Mouse (Mus musculus) urinary bladder, postnatal 25 days (tissue): ENCODE measurements at regions not wholly inside any gene's neighbourhood (a gene's known extent, or its start where the extent isn't known, plus 50 kb on each side); places are given as distances from the start of the nearest gene placed in this dataset.

ENCODE experiments used
- DNase-seq: peaks from one replicate; pipeline ENCODE4 v3.0.0; 2022; ENCODE audit warnings: low spot score

DNA sequence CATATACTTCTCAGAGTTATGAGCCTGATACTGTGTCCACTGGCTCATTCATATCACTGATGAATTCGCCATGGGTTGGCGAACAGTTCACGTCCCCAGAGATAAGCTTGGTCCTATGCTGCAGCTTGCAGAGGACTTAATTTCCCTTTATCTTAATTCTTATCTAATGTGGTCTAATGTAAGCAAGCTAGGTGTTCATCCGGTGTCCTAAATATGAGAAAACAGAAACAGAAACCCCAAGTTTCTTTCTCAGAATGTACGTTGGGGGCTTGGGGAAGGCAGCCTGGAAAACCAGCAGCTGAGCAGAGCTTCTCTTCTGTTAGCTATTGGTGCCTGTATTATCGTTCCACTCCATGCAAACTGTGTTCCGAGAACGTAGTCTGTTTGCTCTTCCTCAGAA, 170.1 kb downstream of the 1700064H15Rik start:
- no peak for DNase-seq

DNA sequence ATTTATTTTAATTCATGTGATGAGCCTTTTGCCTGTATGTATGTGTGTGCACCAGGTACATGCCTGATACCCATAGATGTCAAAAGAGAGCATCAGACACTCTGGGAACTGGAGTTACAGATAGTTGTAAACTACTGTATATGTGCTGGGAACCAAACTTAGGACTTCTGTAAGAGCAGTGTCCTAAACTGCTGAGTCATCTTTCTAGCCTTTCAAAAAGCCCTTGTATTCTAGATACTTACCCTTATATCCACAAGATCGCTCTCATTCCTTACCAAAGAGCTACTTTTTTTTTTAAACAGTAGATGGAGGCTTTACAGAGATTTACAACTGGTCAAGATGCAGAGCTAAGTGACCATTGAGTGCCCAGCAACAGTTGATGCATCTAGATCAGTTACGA, 171.0 kb downstream of the 1700064H15Rik start:
- DNase-seq = no peak

DNA sequence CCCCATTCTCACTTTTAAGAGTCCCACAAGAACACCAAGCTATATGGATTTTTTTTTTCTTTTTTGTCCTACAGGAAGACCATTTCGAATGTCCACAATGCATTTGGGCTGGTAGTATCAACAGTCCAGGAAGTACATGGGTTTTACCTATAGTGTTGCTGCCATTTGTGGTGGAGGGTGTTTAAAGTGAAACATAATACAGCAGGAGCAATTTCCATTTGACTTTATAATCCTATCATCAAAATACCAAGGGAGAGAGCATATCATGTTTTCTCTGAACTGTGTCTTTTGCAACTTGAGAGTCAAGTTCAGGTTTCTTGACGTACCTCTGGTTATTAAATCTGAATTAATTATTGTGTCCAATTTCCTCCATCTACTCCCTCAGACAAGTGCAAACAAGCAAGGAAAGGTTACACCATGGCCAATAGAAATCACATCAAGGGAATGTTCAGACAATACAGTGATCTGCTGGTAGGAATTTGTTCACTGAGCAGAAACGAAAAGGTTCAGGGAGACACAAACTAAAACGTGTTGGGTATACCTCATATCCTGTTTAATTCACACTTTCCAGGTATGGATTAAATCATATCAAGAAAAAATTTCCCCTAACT, 172.5 kb downstream of the 1700064H15Rik start:
- DNase-seq = no peak

DNA sequence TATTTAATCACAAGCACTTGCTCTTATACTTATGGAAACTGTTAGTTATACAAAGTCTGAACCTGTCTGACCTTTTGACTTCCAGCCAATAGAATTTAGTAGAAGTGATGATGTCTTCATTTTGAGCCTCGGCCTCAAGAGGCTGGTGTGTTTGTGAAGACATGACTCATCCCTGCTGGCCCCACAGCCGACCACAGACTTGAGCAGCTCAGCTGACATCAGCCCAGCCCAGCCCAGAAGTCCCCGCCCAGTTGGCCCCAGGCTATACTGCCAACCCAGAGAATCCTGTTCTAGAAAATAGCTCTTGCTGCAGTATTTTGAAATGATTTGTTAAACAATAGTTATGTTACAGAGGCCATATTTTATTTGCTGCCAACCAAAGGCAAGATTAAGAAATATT, 177.5 kb downstream of the 1700064H15Rik start:
- DNase-seq = peak; percentile 31

DNA sequence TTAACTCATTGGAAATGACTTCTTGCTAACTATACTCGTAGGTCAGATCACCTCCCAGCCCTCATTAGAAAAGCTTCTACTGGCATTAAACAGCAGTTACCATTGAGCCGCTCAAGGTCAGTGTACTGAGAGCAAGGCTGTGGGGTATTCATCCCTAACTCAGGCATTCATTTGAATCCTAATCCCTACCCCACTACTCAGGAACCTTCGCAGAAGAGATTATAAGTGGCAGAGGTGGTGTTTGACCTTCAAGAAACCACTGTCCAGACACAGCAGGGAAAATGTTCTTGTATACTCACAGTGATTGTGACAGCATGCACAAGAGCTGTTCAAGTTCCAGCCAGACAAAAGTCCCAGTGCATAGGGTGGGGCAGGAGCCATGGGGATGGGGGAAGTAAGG, 179.5 kb downstream of the 1700064H15Rik start:
- DNase-seq = no peak

DNA sequence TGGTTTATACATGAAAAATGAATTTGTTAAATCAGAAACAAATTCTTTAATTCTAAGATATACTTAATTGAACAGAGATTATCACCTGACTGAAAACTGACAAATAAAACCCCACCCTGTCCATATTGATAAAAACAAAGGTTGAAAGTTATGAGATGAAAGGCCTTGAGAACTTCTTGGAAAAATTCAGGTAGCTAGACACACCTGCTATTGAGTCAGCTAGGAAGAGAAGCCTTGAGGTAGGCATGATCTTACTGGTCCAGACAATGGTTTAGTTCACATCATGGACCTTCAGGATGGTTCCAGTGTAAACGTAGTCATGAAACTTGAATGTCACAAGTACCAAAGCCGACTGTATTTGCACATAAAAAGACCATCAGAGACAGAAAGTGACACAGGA, 180.3 kb downstream of the 1700064H15Rik start:
- DNase-seq = no peak

DNA sequence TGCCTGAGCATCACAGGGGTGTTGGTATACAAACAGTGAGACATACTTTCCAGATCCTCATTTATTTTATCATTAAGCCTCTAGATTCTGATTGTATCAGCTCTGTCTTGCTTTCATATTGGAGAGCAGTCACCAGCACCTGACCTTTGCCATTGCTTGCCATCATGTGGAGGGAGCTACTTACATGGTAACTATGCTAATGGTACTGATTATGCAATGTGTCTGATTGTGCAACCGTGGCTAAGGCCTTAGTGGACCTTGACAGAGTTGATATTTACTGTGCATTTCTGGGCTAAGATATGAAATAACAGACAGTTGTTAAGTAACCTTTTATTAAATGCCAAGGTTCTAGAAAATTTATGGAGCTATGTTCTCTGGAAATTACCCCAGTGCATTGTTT, 180.7 kb downstream of the 1700064H15Rik start:
- no peak for DNase-seq

DNA sequence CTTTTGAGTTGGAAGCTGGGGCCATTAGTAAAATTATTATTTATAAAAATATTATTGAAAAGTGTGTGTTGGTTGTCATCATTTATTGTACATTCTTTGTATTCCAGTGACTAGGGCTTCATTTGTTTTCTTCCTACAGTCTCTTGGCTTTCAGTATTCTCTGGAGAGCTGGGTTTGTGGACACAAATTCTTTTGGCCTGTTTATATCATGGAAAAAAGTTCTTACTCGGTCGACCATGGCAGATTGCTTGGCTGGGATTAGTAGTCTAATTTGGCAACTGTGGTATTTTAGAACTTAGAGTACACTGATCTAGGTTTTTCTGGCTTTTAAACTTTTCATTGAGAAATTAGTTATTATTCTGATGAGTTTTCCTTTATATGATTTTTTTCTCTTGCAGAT, 183.6 kb downstream of the 1700064H15Rik start:
- no peak for DNase-seq

DNA sequence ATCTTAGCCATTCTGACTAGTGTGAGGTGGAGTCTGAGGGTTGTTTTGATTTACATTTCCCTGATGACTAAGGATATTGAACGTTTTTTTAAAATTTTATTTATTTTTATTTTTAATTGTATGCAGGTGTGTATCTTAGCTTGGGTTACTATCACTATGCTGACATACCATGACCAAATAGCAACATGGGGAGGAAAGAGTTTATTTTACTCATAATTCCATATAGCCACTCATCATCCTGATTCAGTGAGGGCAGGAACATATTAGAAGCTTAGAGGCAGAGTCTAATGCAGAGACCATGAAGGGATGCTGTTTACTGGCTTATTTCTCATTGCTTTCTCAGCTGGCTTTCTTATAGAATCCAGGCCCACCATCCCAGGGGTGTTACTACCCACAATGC, 186.7 kb downstream of the 1700064H15Rik start:
- DNase-seq = no peak

DNA sequence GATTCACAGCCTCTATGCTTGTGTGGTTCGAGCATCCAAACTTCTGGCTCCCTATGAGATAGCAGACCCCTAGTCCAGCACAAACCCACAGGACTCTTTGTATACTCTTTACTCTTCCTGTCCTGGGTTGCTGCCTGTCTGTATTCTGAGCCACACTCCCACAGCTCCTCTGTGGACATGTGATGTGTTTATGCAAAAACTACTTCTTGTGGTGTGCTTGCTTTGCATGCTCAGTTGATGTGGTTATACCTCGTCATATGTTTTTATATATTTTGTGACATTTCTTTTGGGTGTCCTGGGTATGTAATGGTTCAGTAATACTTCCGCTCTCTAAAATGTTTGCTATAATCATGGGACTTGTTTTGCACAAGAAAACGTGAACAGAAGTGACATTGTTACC, 198.3 kb downstream of the 1700064H15Rik start:
- no peak for DNase-seq

DNA sequence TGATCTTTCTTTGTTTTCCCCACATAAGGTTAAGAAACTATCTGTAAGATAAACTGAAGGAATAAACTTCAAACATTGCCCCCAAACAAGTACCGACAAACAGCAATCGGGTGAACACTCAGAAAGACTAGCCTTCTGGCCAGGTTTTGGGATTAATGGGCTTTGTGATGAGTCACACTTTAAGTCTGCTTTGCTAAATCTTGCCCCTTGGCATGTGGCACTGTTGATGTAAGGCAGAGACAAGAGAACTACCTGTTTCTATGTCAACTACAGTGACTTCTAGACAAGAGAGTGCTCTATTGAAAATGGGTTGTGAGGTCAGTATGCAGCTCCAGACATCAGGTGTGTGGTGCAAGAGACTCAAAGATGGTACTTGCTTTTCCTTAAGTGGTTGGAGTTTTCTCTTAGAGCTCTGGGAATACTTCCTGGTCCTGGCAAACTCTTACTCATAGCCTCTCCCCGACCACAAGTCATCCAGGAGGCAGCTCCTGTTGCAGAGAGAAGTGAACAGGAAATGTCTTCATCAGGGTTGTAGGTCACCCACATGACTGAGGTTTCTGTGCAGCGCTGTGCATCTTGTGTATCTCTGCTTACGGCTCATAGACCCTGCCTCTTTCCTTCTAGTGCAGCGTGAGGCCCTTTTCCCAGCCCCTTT, 198.9 kb downstream of the 1700064H15Rik start:
- DNase-seq = no peak

DNA sequence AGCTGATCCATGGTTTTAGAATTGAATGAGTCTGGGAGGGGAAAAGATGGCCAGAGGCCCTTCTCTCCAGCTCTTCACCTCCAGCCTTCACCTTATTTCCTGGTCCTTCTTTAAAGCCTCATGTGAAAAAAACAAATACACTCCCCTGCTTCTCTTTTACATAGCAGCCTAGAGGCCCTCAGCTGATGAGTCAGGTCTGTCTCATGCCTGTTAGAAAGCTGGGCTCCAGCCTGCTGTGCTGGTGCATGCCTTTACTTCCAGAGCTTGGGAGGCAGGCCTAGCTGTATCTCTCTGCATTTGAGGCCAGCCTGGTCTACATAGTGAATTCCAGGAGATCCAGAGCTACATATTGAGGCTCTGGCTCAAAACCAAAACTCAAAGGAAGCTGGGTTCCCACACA, 199.5 kb downstream of the 1700064H15Rik start:
- no peak for DNase-seq

DNA sequence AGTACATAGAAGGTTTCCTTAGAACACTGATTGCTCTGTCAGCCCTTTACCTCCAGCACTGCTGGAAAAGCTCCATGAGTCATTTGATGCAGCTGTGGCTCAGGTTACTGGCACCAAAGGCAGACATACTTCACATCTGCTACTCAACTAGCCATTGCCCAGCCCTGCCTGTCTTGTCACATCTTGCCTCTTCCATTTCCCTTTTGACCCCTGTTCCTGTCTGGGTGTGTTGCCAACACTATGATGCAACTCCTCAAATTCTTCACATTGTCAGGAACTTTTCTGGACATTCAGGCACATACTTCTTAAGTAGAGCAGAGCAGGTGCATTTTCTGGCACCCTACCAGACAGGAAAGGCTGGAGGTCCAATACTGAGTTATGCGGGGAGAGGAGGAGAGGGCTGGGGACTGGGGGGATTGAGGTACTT, 202.3 kb downstream of the 1700064H15Rik start:
- DNase-seq = peak; percentile 19

DNA sequence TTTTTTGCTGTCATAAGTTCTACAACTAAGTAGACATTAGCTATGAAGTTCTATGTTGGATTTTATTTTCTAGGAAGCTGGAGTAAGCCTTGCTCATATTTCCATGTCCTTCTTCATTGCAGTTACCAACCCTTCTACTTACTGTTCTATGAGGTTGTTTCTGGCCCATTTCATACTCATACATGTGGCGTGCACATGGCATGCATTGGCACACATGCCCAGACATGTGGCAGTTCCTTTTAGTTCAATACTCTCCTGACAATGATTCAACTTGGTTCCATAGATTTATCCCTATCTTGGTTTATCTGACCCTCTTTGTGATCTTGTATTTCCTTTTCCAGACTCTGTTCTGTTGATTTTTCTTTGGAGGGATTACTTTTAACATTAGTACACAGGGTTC, 203.2 kb downstream of the 1700064H15Rik start:
- DNase-seq = no peak

DNA sequence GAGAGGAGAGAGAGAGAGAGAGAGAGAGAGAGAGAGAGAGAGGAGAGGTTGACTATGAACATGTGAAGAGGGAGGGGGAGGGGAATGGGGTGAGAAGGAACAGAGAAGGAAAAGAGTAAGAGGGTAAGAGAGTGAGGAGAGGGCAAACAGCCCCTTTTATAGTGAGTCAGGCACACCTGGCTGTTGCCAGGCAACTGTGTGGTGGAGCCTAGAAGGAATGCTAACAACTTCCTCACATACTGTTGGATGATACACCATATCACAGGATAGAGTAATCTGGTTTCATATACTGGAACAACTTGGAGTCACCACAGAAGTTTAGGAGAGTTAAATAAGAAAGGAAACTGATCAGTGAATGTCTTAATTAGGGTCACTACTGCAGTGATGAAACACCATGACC, 204.1 kb downstream of the 1700064H15Rik start:
- no peak for DNase-seq

DNA sequence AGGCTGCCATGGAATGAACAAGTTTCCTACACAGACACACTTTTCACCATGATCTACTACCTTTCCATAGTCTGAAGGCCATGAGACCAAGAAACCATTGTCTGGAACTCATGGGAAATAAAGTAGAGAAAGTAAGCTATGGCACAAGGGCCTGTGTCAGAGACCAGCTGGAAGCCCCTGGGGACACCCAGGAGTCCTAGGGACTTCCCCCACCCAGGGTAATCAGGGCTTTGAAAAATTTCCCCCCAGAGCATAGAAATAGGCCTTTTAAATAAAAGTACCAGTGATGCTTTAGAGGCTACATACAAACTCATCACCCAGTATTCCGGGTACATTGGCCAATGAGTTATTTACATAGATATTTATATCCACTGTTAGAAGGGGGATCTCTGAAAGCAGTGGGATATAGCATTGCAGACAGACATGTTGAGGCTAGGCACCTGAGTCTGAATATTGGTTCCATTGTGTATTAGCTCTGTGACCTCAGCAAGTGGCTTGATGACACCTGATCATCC, 207.0 kb downstream of the 1700064H15Rik start:
- DNase-seq = no peak

DNA sequence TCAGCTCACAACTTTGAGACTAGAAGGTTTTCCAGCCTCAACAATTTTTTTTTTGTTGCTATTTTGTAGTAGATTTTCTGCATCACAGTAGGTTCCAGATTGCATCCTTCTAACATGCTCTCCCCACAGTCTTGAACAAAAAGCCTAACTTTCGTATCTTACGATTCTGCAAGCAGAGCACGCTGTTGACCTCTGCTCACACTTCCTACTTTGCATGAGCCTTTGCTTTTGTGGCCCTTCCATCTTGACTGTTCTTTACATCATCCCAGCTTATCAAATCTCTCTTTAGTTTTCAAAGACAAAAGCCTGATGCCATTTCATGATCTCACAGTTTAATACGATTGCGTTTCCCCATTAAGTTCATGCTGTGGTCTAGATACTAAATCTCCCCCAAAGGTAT, 207.6 kb downstream of the 1700064H15Rik start:
- DNase-seq = no peak

DNA sequence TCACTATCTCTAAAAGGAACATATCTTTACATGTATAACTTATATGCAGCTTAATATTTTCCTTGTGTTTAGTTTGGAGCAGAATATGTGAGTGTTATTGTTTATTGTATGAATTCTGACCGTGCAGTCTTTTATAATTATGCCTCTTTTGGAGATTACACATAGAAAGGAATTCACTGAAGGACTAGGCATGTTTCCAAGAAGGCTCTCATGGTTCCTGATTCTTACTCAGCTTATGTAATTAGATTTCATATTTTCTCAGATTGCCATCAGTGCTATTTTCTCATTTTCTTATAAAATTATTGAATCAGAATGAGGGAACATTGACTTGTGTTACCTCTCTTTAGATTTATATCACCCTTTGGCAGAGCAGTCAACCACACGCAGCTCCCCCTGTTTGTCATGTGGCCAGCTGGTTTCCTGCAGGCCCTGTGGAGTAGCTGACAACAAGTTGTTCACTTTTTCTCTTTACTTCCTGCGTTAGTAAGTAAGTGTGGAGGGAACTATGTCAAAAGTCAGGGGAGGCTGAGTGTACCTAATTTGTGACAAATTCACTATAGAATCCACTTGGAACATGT, 217.4 kb downstream of the 1700064H15Rik start:
- no peak for DNase-seq

DNA sequence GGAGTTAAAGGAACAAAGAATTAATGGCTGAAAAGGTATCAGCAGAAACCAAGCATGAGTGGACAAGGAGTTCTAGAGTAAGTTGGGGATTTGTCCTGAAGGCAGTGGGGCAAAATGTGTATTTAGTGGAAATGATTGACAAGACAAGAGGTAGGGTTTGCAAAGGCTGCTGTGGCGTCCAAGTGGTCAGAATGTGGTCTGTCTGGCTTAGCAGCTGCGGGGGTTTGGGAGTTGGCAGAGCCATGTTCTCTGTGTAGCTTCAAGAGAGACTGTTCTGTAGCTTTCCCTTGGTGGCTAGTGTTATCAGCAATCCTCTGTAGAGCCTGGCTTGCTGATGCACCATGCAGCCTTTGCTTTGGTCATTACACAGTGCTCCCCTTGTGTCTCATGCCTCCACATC, 220.2 kb downstream of the 1700064H15Rik start:
- DNase-seq = no peak

DNA sequence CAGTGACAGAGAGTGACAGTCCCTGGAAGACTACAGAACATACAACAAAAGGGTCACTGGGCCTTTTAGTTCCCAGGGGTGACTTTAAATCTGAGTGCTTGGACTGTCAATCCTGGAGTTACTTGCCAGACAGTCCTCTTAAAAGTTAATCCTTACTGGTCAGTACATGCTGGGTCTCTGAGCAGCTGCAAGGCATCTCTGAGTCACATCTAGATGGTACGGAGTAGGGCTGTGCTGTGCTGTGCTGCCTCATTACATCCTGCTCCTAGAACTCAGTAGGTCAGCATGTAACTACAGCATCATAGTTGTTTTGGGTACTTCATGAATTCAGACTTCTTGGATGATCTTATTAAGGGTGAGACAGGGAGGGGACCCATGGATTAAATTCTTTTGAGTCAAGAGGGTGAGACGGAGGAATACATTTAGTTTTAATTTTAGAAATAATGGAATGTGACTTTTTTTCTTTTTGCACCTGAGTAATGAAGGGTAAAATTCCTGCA, 220.8 kb downstream of the 1700064H15Rik start:
- no peak for DNase-seq

DNA sequence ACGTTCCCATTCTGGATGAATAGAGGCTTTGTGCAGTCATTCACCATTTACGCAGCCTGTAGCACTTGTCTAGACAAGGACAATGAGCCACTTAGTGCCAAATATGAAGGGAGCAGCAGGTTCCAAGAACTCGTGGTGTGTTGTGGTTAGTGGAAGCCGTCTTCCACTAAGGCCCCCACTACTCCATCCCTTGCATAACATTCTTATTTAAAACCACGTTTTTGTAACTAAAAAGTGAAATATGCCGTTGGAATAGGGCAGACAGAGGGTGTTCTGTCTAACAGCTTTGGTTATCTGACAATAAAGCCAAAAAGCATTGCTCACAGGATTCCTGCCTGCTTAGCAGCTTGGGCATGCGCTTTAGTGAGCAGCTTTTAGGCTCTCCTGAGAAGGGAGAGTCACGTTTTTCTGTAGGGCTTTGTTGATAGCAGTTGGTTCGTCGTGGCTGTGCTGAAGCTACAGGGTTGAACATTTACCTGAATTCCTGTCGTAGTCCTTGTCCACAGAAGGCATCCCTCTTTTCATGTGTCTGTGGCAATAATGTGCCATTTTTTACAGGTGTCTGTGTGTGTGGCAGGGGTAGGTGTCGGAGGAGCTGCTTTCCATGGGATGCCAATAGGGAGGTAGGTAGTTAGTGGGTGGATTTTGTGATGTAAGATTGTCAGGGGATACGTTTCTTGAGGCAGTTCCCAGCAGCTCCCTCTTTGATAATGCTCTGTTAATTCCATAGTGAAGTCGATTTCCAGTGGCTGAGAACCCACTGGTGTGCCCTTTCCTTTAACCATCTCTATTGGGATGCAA, 221.9 kb downstream of the 1700064H15Rik start:
- DNase-seq = no peak

DNA sequence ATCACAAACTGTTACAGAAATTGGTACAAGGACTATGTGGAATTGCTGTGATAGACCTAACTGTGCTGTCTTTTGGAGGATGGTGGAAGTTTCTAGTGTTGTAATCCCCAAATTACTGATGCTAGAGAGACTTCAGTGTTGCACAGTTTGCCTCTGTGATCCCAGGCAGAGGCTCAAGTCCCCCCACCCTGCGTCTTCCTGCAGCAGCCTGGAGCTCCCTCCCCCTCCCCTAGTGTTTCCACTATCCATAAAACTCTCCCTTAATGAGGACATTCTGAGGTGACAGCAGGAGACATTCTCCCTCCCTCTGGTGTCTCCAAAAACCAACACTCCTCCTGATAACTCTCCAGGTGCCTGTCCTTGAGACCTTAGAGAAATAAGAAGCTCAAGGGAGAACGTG, 242.8 kb downstream of the 1700064H15Rik start:
- no peak for DNase-seq

DNA sequence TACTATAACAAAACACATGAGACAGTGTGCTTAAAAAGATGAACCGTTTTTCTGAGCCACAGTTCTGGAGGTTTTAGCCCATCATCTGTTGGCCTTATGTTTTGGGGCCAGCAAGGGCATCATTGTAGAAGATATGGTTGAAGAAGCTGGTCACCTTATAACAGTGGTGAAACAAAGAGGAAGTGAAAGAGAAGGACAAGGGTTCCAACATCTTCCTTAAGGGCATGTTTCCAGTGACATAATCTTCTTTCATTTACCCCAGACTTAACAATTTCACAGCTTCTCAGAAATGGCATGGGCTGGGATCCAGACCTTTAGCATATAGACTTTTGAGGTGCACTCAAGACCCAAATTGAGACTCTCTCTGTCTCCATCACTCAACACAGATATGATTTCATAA, 259.5 kb downstream of the 1700064H15Rik start:
- DNase-seq = no peak
